Mouse (Mus musculus): ENCODE results near the gene Galnt6. TPM values are rescaled to one million over a fixed set of nuclear protein-coding genes. Genes with fewer than 3 reads are reported as not detected.

Gene Galnt6
- polyA plus RNA-seq, 1 experiment from 2014 or later, result 0.09 TPM

- Histone ChIP-seq H3K27me3 (replicated peaks; ENCODE audit: control insufficient read depth, insufficient read depth, low read length) (no peaks in the 10 kb centered on the region), H3K9ac (ENCODE audit: low read length) (no peak overlapping the region), H3K9me3 (replicated peaks; ENCODE audit: control insufficient read depth, low read length) (no peaks in the 10 kb centered on the region), H3K27ac (ENCODE audit: low read depth, low read length) (no peak overlapping the region), H3K4me3 (ENCODE audit: low read depth, low read length) (no peak overlapping the region), H3K4me2 (ENCODE audit: low read length) (no peak overlapping the region), H3K36me3 (ENCODE audit: control insufficient read depth, insufficient read depth, low read length) (no peaks in the 10 kb centered on the region), H3K4me1 (ENCODE audit: control insufficient read depth, insufficient read depth, low read length) (no peaks in the 10 kb centered on the region)
- no peak for DNase-seq (ENCODE audit: low spot score)
- no peak for ATAC-seq
- WGBS, result 84% methylated on average over 12 of the region's 12 CpGs
These were observed 50.6 kb downstream of the Galnt6 start for GRCm38 (mm10) chr15:100678581-100678980.

GRCm38 (mm10) chr15:100677675-100678074 is 51.5 kb downstream of the Galnt6 start:
- Histone ChIP-seq H3K27me3 (replicated peaks; ENCODE audit: control insufficient read depth, insufficient read depth, low read length) (no peaks in the 10 kb centered on the region), H3K4me1 (ENCODE audit: control insufficient read depth, insufficient read depth, low read length) (no peaks in the 10 kb centered on the region), H3K4me2 (ENCODE audit: low read length) (no peak overlapping the region), H3K9me3 (replicated peaks; ENCODE audit: control insufficient read depth, low read length) (no peaks in the 10 kb centered on the region), H3K9ac (ENCODE audit: low read length) (no peak overlapping the region), H3K4me3 (ENCODE audit: low read depth, low read length) (no peak overlapping the region), H3K36me3 (ENCODE audit: control insufficient read depth, insufficient read depth, low read length) (no peaks in the 10 kb centered on the region), H3K27ac (ENCODE audit: low read depth, low read length) (no peak overlapping the region)
- 76% methylated on average over 8 of the region's 8 CpGs for WGBS
- ATAC-seq, result no peak
- DNase-seq (ENCODE audit: low spot score), result no peak

- Histone ChIP-seq H3K4me2 (ENCODE audit: low read length) (no peak overlapping the region), H3K9me3 (replicated peaks; ENCODE audit: control insufficient read depth, low read length) (no peaks in the 10 kb centered on the region), H3K36me3 (ENCODE audit: control insufficient read depth, insufficient read depth, low read length) (no peaks in the 10 kb centered on the region), H3K27ac (ENCODE audit: low read depth, low read length) (no peak overlapping the region), H3K9ac (ENCODE audit: low read length) (no peak overlapping the region), H3K4me1 (ENCODE audit: control insufficient read depth, insufficient read depth, low read length) (no peaks in the 10 kb centered on the region), H3K27me3 (replicated peaks; ENCODE audit: control insufficient read depth, insufficient read depth, low read length) (no peaks in the 10 kb centered on the region), H3K4me3 (ENCODE audit: low read depth, low read length) (no peak overlapping the region)
- WGBS, result 79% methylated on average over 1 of the region's 1 CpGs
- ATAC-seq (no peak), DNase-seq (ENCODE audit: low spot score) (no peak)
These were observed 52.7 kb downstream of the Galnt6 start for GRCm38 (mm10) chr15:100676521-100676920.

GRCm38 (mm10) chr15:100675486-100675885 is 53.7 kb downstream of the Galnt6 start:
- no peak overlapping the region for H3K4me3 ChIP-seq (ENCODE audit: low read depth, low read length)

GRCm38 (mm10) chr15:100674566-100674965 is 54.6 kb downstream of the Galnt6 start:
- H3K9ac ChIP-seq (ENCODE audit: low read length), result no peak overlapping the region
- H3K4me2 ChIP-seq (ENCODE audit: low read length), result no peak overlapping the region
- no peaks in the 10 kb centered on the region for H3K4me1 ChIP-seq (ENCODE audit: control insufficient read depth, insufficient read depth, low read length)
- H3K36me3 ChIP-seq (ENCODE audit: control insufficient read depth, insufficient read depth, low read length), result no peaks in the 10 kb centered on the region
- ATAC-seq (no peak), DNase-seq (ENCODE audit: low spot score) (no peak)
- no peak overlapping the region for H3K27ac ChIP-seq (ENCODE audit: low read depth, low read length)
- 87% methylated on average over 10 of the region's 10 CpGs for WGBS
- no peak overlapping the region for H3K4me3 ChIP-seq (ENCODE audit: low read depth, low read length)
- no peaks in the 10 kb centered on the region for H3K27me3 ChIP-seq (replicated peaks; ENCODE audit: control insufficient read depth, insufficient read depth, low read length)
- no peaks in the 10 kb centered on the region for H3K9me3 ChIP-seq (replicated peaks; ENCODE audit: control insufficient read depth, low read length)

More at GRCm38 (mm10) chr15:100675486-100675885, 53.7 kb downstream of the Galnt6 start:
- Histone ChIP-seq H3K4me2 (ENCODE audit: low read length) (no peak overlapping the region), H3K36me3 (ENCODE audit: control insufficient read depth, insufficient read depth, low read length) (no peaks in the 10 kb centered on the region), H3K27me3 (replicated peaks; ENCODE audit: control insufficient read depth, insufficient read depth, low read length) (no peaks in the 10 kb centered on the region), H3K27ac (ENCODE audit: low read depth, low read length) (no peak overlapping the region), H3K9ac (ENCODE audit: low read length) (no peak overlapping the region), H3K9me3 (replicated peaks; ENCODE audit: control insufficient read depth, low read length) (no peaks in the 10 kb centered on the region), H3K4me1 (ENCODE audit: control insufficient read depth, insufficient read depth, low read length) (no peaks in the 10 kb centered on the region)
- DNase-seq (ENCODE audit: low spot score) (no peak), ATAC-seq (no peak)
- WGBS, result 65% methylated on average over 3 of the region's 3 CpGs

GRCm38 (mm10) chr15:100673585-100674391 is 55.4 kb downstream of the Galnt6 start:
- no peaks in the 10 kb centered on the region for H3K4me1 ChIP-seq (ENCODE audit: control insufficient read depth, insufficient read depth, low read length)
- no peak overlapping the region for H3K27ac ChIP-seq (ENCODE audit: low read depth, low read length)
- H3K36me3 ChIP-seq (ENCODE audit: control insufficient read depth, insufficient read depth, low read length), result no peaks in the 10 kb centered on the region
- 37% methylated on average over 12 of the region's 12 CpGs for WGBS
- no peak overlapping the region for H3K9ac ChIP-seq (ENCODE audit: low read length)
- H3K4me2 ChIP-seq (ENCODE audit: low read length), result no peak overlapping the region
- no peaks in the 10 kb centered on the region for H3K27me3 ChIP-seq (replicated peaks; ENCODE audit: control insufficient read depth, insufficient read depth, low read length)
- ATAC-seq (no peak), DNase-seq (ENCODE audit: low spot score) (no peak)
- no peaks in the 10 kb centered on the region for H3K9me3 ChIP-seq (replicated peaks; ENCODE audit: control insufficient read depth, low read length)
- no peak overlapping the region for H3K4me3 ChIP-seq (ENCODE audit: low read depth, low read length)

GRCm38 (mm10) chr15:100670833-100671232 is 58.3 kb downstream of the Galnt6 start:
- H3K36me3 ChIP-seq (ENCODE audit: control insufficient read depth, insufficient read depth, low read length), result no peaks in the 10 kb centered on the region
- no peak for ATAC-seq
- no peaks in the 10 kb centered on the region for H3K9me3 ChIP-seq (replicated peaks; ENCODE audit: control insufficient read depth, low read length)
- no peak overlapping the region for H3K27ac ChIP-seq (ENCODE audit: low read depth, low read length)
- 55% methylated on average over 5 of the region's 5 CpGs for WGBS
- H3K9ac ChIP-seq (ENCODE audit: low read length), result no peak overlapping the region
- H3K4me3 ChIP-seq (ENCODE audit: low read depth, low read length), result no peak overlapping the region
- DNase-seq (ENCODE audit: low spot score), result no peak
- no peaks in the 10 kb centered on the region for H3K4me1 ChIP-seq (ENCODE audit: control insufficient read depth, insufficient read depth, low read length)
- H3K27me3 ChIP-seq (replicated peaks; ENCODE audit: control insufficient read depth, insufficient read depth, low read length), result no peaks in the 10 kb centered on the region
- no peak overlapping the region for H3K4me2 ChIP-seq (ENCODE audit: low read length)

GRCm38 (mm10) chr15:100670004-100670403 is 59.2 kb downstream of the Galnt6 start:
- H3K4me2 ChIP-seq (ENCODE audit: low read length), result no peak overlapping the region
- no peak for DNase-seq (ENCODE audit: low spot score)
- no peaks in the 10 kb centered on the region for H3K27me3 ChIP-seq (replicated peaks; ENCODE audit: control insufficient read depth, insufficient read depth, low read length)
- H3K36me3 ChIP-seq (ENCODE audit: control insufficient read depth, insufficient read depth, low read length), result no peaks in the 10 kb centered on the region
- H3K9ac ChIP-seq (ENCODE audit: low read length), result no peak overlapping the region
- H3K9me3 ChIP-seq (replicated peaks; ENCODE audit: control insufficient read depth, low read length), result no peaks in the 10 kb centered on the region
- no peaks in the 10 kb centered on the region for H3K4me1 ChIP-seq (ENCODE audit: control insufficient read depth, insufficient read depth, low read length)
- no peak overlapping the region for H3K27ac ChIP-seq (ENCODE audit: low read depth, low read length)
- WGBS, result 86% methylated on average over 8 of the region's 8 CpGs
- no peak for ATAC-seq
- no peak overlapping the region for H3K4me3 ChIP-seq (ENCODE audit: low read depth, low read length)

GRCm38 (mm10) chr15:100669337-100669736 is 59.8 kb downstream of the Galnt6 start, which contains the start of gene Bin2:
Gene Bin2 (minus strand): TSS chr15:100669553.
- Histone ChIP-seq H3K9me3 (replicated peaks; ENCODE audit: control insufficient read depth, low read length) (no peaks in the 10 kb centered on the region), H3K4me2 (ENCODE audit: low read length) (no peak within 1 kb of the TSS), H3K9ac (ENCODE audit: low read length) (no peak within 1 kb of the TSS), H3K27ac (ENCODE audit: low read depth, low read length) (no peak within 1 kb of the TSS), H3K27me3 (replicated peaks; ENCODE audit: control insufficient read depth, insufficient read depth, low read length) (no peaks in the 10 kb centered on the region), H3K36me3 (ENCODE audit: control insufficient read depth, insufficient read depth, low read length) (no peaks in the 10 kb centered on the region), H3K4me3 (ENCODE audit: low read depth, low read length) (no peak within 1 kb of the TSS), H3K4me1 (ENCODE audit: control insufficient read depth, insufficient read depth, low read length) (no peaks in the 10 kb centered on the region)
- WGBS, result 93% methylated on average over 20 of the region's 20 CpGs
- ATAC-seq (no peak), DNase-seq (ENCODE audit: low spot score) (no peak)
